Mouse (Mus musculus) MEL (cell line): ENCODE data around the gene Ubap2l.

Experiments used
- CTCF ChIP-seq, 3 experiments: IDR thresholded peaks in 2 of 3; conservative IDR thresholded peaks in 1 of 3; 2 replicates each; pipeline ENCODE4 v1.5.1; 2011 to 2012; ENCODE audit warnings: low read length in 3 of 3, low read depth in 2 of 3, mild to moderate bottlenecking in 2 of 3, improper control_type of control experiment in 1 of 3, inconsistent platforms in 1 of 3, mixed read lengths in 1 of 3, moderate library complexity in 1 of 3; ENCODE audit not compliant: control insufficient read depth in 1 of 3, insufficient read depth in 1 of 3, poor library complexity in 1 of 3, severe bottlenecking in 1 of 3
- EP300 ChIP-seq, 2 experiments: IDR thresholded peaks; 2 replicates each; pipeline ENCODE4 v1.6.1; 2011; ENCODE audit warnings: improper control_type of control experiment in 2 of 2, low read length in 2 of 2, low read depth in 1 of 2, mild to moderate bottlenecking in 1 of 2
- ETS1 ChIP-seq: IDR thresholded peaks from 2 replicates; pipeline ENCODE4 v1.6.1; 2012; ENCODE audit warnings: low read depth, mild to moderate bottlenecking, inconsistent platforms, low read length, improper control_type of control experiment, moderate library complexity
- MAX ChIP-seq: IDR thresholded peaks from 2 replicates; pipeline ENCODE4 v1.6.1; 2011; ENCODE audit warnings: low read length, improper control_type of control experiment
- MYC ChIP-seq: IDR thresholded peaks from 2 replicates; pipeline ENCODE4 v1.6.1; 2011; ENCODE audit warnings: low read depth, mild to moderate bottlenecking, low read length, improper control_type of control experiment, moderate library complexity
- POLR2A ChIP-seq, 2 experiments: IDR thresholded peaks; 2 replicates each; pipeline ENCODE4 v1.6.1; 2011 to 2012; ENCODE audit warnings: low read length in 2 of 2, mild to moderate bottlenecking in 2 of 2, control low read depth in 1 of 2, improper control_type of control experiment in 1 of 2, low read depth in 1 of 2, moderate library complexity in 1 of 2; ENCODE audit not compliant: control insufficient read depth in 1 of 2, insufficient read depth in 1 of 2, poor library complexity in 1 of 2
- SMC3 ChIP-seq: IDR thresholded peaks from 2 replicates; pipeline ENCODE4 v1.6.1; 2011; ENCODE audit warnings: low read depth, low read length, improper control_type of control experiment
- TAL1 ChIP-seq: IDR thresholded peaks from 2 replicates; pipeline ENCODE4 v1.6.1; 2012; ENCODE audit warnings: mild to moderate bottlenecking, inconsistent platforms, low read length, moderate library complexity, mixed read lengths
- TBP ChIP-seq: IDR thresholded peaks from 2 replicates; pipeline ENCODE4 v1.8.0; 2011; ENCODE audit warnings: low read depth, low read length, improper control_type of control experiment
- TCF12 ChIP-seq: IDR thresholded peaks from 2 replicates; pipeline ENCODE4 v1.6.1; 2014; ENCODE audit warnings: low read depth, mild to moderate bottlenecking, inconsistent platforms, low read length, improper control_type of control experiment, moderate library complexity
- ZKSCAN1 ChIP-seq: IDR thresholded peaks from 2 replicates; pipeline ENCODE4 v1.6.1; 2012; ENCODE audit warnings: low read depth, mild to moderate bottlenecking, inconsistent platforms, low read length, improper control_type of control experiment, moderate library complexity
- ZNF384 ChIP-seq: IDR thresholded peaks from 2 replicates; pipeline ENCODE4 v1.6.1; 2012; ENCODE audit warnings: low read depth, mild to moderate bottlenecking, inconsistent platforms, low read length, improper control_type of control experiment

DNA sequence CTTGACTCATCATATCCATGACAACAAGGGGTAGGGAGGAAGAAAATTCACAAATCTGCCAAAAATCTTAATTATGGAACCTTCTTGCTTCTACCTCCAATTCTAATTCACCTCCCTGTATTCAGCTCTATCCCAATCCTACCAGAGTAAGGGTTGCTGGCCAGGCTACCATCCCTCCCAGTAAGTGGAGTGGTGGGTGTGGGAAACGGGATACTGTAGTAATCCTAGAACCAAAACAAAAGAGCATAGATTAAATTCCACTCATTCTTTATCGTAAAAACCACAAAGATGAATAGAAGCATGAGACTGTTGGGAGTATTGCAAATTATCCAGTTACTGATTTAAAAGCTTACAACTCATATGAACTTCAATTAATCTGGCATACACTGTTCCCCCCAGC is 42.1 kb downstream of the Ubap2l start:
- TF ChIP-seq MAX = no peak
- no peak; a peak in 1 of 4 replicates for TF ChIP-seq POLR2A (IDR thresholded peaks at IDR 0.05; ENCODE audit: control insufficient read depth in 1 of 2, insufficient read depth in 1 of 2, low read depth in 1 of 2, low read length in 2 of 2, poor library complexity in 1 of 2)
- no peak for TF ChIP-seq CTCF (IDR thresholded peaks at IDR 0.05 in 2 of 3, conservative IDR thresholded peaks at IDR 0.05 in 1 of 3; ENCODE audit: control insufficient read depth in 1 of 3, insufficient read depth in 1 of 3, low read depth in 2 of 3, low read length in 3 of 3, poor library complexity in 1 of 3, severe bottlenecking in 1 of 3)
- no peak for TF ChIP-seq TBP
- TF ChIP-seq ETS1 = no peak
- no peak for TF ChIP-seq ZKSCAN1
- TF ChIP-seq MYC = no peak
- no peak for TF ChIP-seq EP300 (IDR thresholded peaks at IDR 0.05; ENCODE audit: low read depth in 1 of 2, low read length in 2 of 2)
- TF ChIP-seq TAL1 = no peak
- no peak for TF ChIP-seq ZNF384
- no peak for TF ChIP-seq TCF12
- TF ChIP-seq SMC3 = no peak
